Mouse (Mus musculus): ENCODE results near the gene Stac2. TPM values are rescaled to one million over a fixed set of nuclear protein-coding genes. Genes with fewer than 3 reads are reported as not detected.

Gene Stac2
- polyA plus RNA-seq, 1 experiment = 9.6 TPM

DNA sequence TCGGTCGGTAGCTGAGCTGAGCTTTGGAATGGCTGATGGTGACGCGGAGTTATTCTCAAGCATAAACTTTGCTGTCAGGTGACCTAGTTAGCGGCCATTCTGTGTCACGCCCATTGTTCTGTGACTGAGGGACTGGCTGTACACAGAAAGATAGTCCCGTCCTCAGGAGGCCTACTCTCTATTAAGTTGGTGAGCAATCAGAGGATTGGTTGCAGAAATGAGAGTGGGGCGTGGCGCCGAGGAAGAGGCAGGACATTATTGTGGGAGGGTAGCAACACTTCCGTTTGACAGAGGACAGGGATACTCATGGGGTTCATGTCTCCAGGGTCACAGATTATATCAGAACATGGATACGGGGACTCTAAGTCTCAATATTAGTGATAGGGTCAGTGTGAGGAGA is 12.9 kb upstream of the Stac2 start:
- TF ChIP-seq CTCF (IDR thresholded peaks at IDR 0.05; ENCODE audit: low read depth, low read length) (no peak), EP300 (IDR thresholded peaks at IDR 0.05; ENCODE audit: insufficient read depth, low read depth, low read length) (no peak), POLR2A (IDR thresholded peaks at IDR 0.05; ENCODE audit: insufficient read depth, low read length) (no peak)
- H3K9me3 ChIP-seq (replicated peaks; ENCODE audit: control insufficient read depth, insufficient read depth, low read length, poor library complexity, severe bottlenecking) = peaks cover 24% of the 10 kb centered on the region

DNA sequence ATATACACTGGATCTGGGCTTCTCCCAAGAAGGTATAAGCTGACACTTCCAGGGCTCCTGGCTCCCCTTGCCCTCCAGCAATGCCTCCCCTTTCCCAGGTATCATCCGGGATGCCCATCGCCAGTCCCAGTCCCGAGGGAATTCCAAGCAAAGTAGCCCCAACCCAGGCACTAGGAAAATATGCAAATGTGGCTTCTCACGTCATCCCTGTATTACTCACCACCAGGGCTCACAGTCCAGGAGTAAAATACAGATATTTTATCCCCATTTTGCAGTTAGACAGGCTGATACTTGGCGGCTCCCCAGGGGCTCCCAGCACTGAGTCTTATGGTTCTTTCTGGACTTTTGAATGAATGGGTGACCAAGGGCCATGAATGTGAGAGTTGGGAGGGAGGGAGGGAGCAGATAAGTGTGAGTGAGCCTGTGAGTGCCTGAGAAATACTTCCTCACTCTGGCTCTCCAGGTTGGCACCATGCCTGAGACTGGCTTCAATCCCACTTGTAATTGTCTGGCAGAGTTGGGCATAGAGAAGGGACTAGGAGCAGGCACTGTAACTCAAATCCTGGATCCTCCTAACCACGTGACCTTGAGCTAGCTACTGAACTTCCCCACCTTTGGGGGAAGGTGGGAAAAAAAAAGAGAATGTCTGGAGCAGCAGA is 8.8 kb upstream of the Stac2 start:
- H3K9ac ChIP-seq (ENCODE audit: low read depth, poor library complexity, severe bottlenecking) = no peak overlapping the region
- H3K27ac ChIP-seq (ENCODE audit: insufficient read depth, low read length) = no peak overlapping the region
- no peak for TF ChIP-seq CTCF (IDR thresholded peaks at IDR 0.05; ENCODE audit: low read depth, low read length)
- TF ChIP-seq POLR2A (IDR thresholded peaks at IDR 0.05; ENCODE audit: insufficient read depth, low read length) = no peak
- TF ChIP-seq EP300 (IDR thresholded peaks at IDR 0.05; ENCODE audit: insufficient read depth, low read depth, low read length) = no peak
- no peaks in the 10 kb centered on the region for H3K27me3 ChIP-seq (ENCODE audit: control insufficient read depth, insufficient read depth, low read length, poor library complexity, severe bottlenecking)
- no peaks in the 10 kb centered on the region for H3K36me3 ChIP-seq (ENCODE audit: control insufficient read depth, insufficient read depth, low read length, poor library complexity, severe bottlenecking)
- no peaks in the 10 kb centered on the region for H3K9me3 ChIP-seq (replicated peaks; ENCODE audit: control insufficient read depth, insufficient read depth, low read length, poor library complexity, severe bottlenecking)
- H3K4me3 ChIP-seq (ENCODE audit: low read depth, low read length) = no peak overlapping the region
- H3K4me1 ChIP-seq (ENCODE audit: control insufficient read depth, insufficient read depth, low read length) = no peaks in the 10 kb centered on the region

More for the DNA sequence above, 12.9 kb upstream of the Stac2 start:
- Histone ChIP-seq H3K27ac (ENCODE audit: insufficient read depth, low read length) (no peak overlapping the region; the same call in none of the 2 replicates), H3K9ac (ENCODE audit: low read depth, poor library complexity, severe bottlenecking) (peak overlapping the region; percentile 65; the same call in 1 of the 2 replicates), H3K36me3 (ENCODE audit: control insufficient read depth, insufficient read depth, low read length, poor library complexity, severe bottlenecking) (0 out of 2 replicates have a peak, but pooled peaks cover 3% of the 10 kb centered on the region), H3K27me3 (ENCODE audit: control insufficient read depth, insufficient read depth, low read length, poor library complexity, severe bottlenecking) (no peaks in the 10 kb centered on the region), H3K4me1 (ENCODE audit: control insufficient read depth, insufficient read depth, low read length) (no peaks in the 10 kb centered on the region), H3K4me3 (ENCODE audit: low read depth, low read length) (no peak overlapping the region)

DNA sequence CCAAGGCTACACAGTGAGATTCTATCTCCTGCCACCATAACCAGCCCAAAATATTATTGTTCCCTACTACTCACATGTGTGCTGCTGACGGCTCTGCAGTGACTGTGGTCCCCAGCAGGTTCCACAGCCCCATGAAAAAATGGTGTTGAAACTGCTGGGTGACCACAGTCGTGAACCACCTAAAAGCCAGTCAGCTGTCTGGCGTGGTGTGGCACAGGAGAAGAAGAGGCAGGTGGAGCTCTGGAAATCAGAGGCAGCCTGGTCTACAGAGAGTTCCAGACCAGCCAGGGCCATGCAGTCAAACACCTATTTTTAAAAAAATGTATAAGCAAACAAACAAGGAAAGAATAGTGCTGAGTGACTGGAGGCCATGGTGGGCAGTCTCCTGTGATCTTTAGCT is 8.2 kb upstream of the Stac2 start:
- Histone ChIP-seq H3K4me1 (ENCODE audit: control insufficient read depth, insufficient read depth, low read length) (no peaks in the 10 kb centered on the region), H3K9me3 (replicated peaks; ENCODE audit: control insufficient read depth, insufficient read depth, low read length, poor library complexity, severe bottlenecking) (no peaks in the 10 kb centered on the region), H3K4me3 (ENCODE audit: low read depth, low read length) (no peak overlapping the region), H3K9ac (ENCODE audit: low read depth, poor library complexity, severe bottlenecking) (no peak overlapping the region), H3K36me3 (ENCODE audit: control insufficient read depth, insufficient read depth, low read length, poor library complexity, severe bottlenecking) (no peaks in the 10 kb centered on the region), H3K27me3 (ENCODE audit: control insufficient read depth, insufficient read depth, low read length, poor library complexity, severe bottlenecking) (no peaks in the 10 kb centered on the region), H3K27ac (ENCODE audit: insufficient read depth, low read length) (no peak overlapping the region)
- TF ChIP-seq EP300 (IDR thresholded peaks at IDR 0.05; ENCODE audit: insufficient read depth, low read depth, low read length) (no peak), POLR2A (IDR thresholded peaks at IDR 0.05; ENCODE audit: insufficient read depth, low read length) (no peak), CTCF (IDR thresholded peaks at IDR 0.05; ENCODE audit: low read depth, low read length) (no peak)

DNA sequence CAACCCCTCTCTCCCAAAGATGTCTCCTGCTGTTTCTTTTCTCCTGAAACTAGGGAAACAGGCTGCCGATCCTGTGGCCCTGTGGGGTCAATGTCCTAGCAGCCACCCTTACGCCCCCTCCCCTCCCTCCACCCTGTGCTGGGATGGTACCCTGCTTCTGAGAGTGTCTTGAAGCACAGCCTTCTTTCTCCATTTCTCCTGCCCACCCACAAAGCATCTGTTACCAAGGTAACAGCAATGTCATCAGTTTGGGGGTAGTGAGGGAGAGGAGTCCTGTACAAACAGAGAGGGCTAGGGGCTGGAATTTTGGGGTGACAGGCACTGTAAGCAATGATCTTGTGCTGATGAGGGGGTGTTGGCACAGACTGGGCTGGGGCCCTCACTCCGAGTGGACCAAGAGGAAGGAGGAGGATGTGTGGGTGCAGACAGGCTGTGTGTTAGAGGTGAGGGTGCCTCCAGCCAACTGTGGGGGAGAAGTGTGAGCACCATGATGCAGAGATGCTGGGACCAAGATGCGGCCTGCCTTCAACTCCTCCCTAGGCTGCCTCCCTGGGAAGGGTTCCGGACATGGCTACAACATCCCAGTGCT is 6.9 kb upstream of the Stac2 start:
- Histone ChIP-seq H3K4me1 (ENCODE audit: control insufficient read depth, insufficient read depth, low read length) (no peaks in the 10 kb centered on the region), H3K9ac (ENCODE audit: low read depth, poor library complexity, severe bottlenecking) (no peak overlapping the region), H3K27me3 (ENCODE audit: control insufficient read depth, insufficient read depth, low read length, poor library complexity, severe bottlenecking) (no peaks in the 10 kb centered on the region)

DNA sequence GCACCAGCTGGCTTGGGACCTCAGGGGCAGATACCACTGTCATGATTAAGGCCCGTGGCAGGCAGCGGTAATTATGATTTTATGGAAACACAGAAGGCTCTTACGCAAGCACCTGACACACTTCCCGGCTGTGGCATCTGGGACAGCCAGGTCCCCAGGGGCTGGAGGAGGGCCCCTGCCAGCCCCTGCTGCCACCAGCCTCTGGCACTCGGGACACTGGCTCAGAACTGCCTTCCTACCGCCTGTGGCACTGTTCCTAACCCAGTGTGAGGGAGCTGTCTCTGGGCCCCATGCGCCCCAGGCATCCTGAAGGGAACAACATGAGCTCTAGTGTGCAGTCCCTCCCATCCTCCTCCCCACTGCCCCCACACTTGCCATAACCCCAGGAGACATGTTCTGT is 6.4 kb upstream of the Stac2 start:
- no peak overlapping the region for H3K27ac ChIP-seq (ENCODE audit: insufficient read depth, low read length)
- H3K36me3 ChIP-seq (ENCODE audit: control insufficient read depth, insufficient read depth, low read length, poor library complexity, severe bottlenecking) = no peaks in the 10 kb centered on the region
- H3K9me3 ChIP-seq (replicated peaks; ENCODE audit: control insufficient read depth, insufficient read depth, low read length, poor library complexity, severe bottlenecking) = no peaks in the 10 kb centered on the region
- no peak for TF ChIP-seq POLR2A (IDR thresholded peaks at IDR 0.05; ENCODE audit: insufficient read depth, low read length)
- no peak for TF ChIP-seq EP300 (IDR thresholded peaks at IDR 0.05; ENCODE audit: insufficient read depth, low read depth, low read length)
- no peak for TF ChIP-seq CTCF (IDR thresholded peaks at IDR 0.05; ENCODE audit: low read depth, low read length)
- no peaks in the 10 kb centered on the region for H3K27me3 ChIP-seq (ENCODE audit: control insufficient read depth, insufficient read depth, low read length, poor library complexity, severe bottlenecking)
- H3K4me3 ChIP-seq (ENCODE audit: low read depth, low read length) = no peak overlapping the region
- no peak overlapping the region for H3K9ac ChIP-seq (ENCODE audit: low read depth, poor library complexity, severe bottlenecking)
- H3K4me1 ChIP-seq (ENCODE audit: control insufficient read depth, insufficient read depth, low read length) = no peaks in the 10 kb centered on the region

More for the DNA sequence above, 6.9 kb upstream of the Stac2 start:
- no peaks in the 10 kb centered on the region for H3K36me3 ChIP-seq (ENCODE audit: control insufficient read depth, insufficient read depth, low read length, poor library complexity, severe bottlenecking)
- no peak overlapping the region for H3K27ac ChIP-seq (ENCODE audit: insufficient read depth, low read length)
- no peak overlapping the region for H3K4me3 ChIP-seq (ENCODE audit: low read depth, low read length)
- H3K9me3 ChIP-seq (replicated peaks; ENCODE audit: control insufficient read depth, insufficient read depth, low read length, poor library complexity, severe bottlenecking) = no peaks in the 10 kb centered on the region
- TF ChIP-seq POLR2A (IDR thresholded peaks at IDR 0.05; ENCODE audit: insufficient read depth, low read length) = no peak
- no peak for TF ChIP-seq CTCF (IDR thresholded peaks at IDR 0.05; ENCODE audit: low read depth, low read length)
- no peak for TF ChIP-seq EP300 (IDR thresholded peaks at IDR 0.05; ENCODE audit: insufficient read depth, low read depth, low read length)

DNA sequence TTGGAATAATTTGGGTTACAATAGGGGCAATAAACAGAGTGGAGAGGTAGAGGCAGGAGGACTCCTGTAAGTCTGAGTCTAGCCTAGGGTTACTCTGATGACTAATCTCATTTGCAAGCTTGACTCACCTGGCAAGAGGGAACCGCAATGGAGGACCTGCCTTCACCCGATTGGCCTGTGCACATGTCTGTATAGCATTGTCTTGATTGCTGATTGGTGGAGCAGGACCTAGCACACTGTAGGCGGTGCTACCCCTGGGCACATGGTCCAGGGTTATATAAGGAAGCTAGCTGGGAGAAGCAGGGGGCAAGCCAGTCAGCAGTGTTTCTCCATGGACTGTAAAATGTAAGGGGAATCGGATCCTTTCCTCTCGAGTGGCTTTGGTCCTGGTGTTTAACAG is 4.7 kb upstream of the Stac2 start:
- no peaks in the 10 kb centered on the region for H3K27me3 ChIP-seq (ENCODE audit: control insufficient read depth, insufficient read depth, low read length, poor library complexity, severe bottlenecking)
- no peak overlapping the region for H3K9ac ChIP-seq (ENCODE audit: low read depth, poor library complexity, severe bottlenecking)
- H3K27ac ChIP-seq (ENCODE audit: insufficient read depth, low read length) = peak overlapping the region; percentile 56
- peak overlapping the region; percentile 7; the same call in 1 of the 2 replicates for H3K4me3 ChIP-seq (ENCODE audit: low read depth, low read length)
- no peaks in the 10 kb centered on the region for H3K9me3 ChIP-seq (replicated peaks; ENCODE audit: control insufficient read depth, insufficient read depth, low read length, poor library complexity, severe bottlenecking)
- TF ChIP-seq POLR2A (IDR thresholded peaks at IDR 0.05; ENCODE audit: insufficient read depth, low read length) = peak; percentile 90
- no peak for TF ChIP-seq CTCF (IDR thresholded peaks at IDR 0.05; ENCODE audit: low read depth, low read length)
- TF ChIP-seq EP300 (IDR thresholded peaks at IDR 0.05; ENCODE audit: insufficient read depth, low read depth, low read length) = 0 out of 2 replicates have a peak, but pooled peaks have one; percentile 2
- no peaks in the 10 kb centered on the region for H3K36me3 ChIP-seq (ENCODE audit: control insufficient read depth, insufficient read depth, low read length, poor library complexity, severe bottlenecking)
- no peaks in the 10 kb centered on the region for H3K4me1 ChIP-seq (ENCODE audit: control insufficient read depth, insufficient read depth, low read length)
